Mouse (Mus musculus) gastrocnemius, adult 2 months (tissue): ENCODE data around the gene Cpn1. TPM values are rescaled to one million over a fixed set of nuclear protein-coding genes. Genes with fewer than 3 reads are reported as not detected.

Source experiments
- DNase-seq: peaks from one replicate; pipeline ENCODE4 v3.0.0; 2022
- H3K27ac ChIP-seq: fragments of 200-600 bp; 2 replicates; pipeline ENCODE4 v1.8.1; 2022; ENCODE audit warnings: mild to moderate bottlenecking
- H3K4me3 ChIP-seq: fragments of 200-600 bp; 2 replicates; pipeline ENCODE4 v1.8.1; 2022; ENCODE audit warnings: mild to moderate bottlenecking, moderate library complexity
- CTCF ChIP-seq: fragments of 200-600 bp; IDR thresholded peaks from 2 replicates; pipeline ENCODE4 v1.8.1; 2022; ENCODE audit warnings: antibody characterized with exemption, mild to moderate bottlenecking, moderate library complexity
- intact Hi-C: fragments of 180-260 bp; cut with DNase I; formaldehyde crosslinking; loops from one replicate; pipeline ENCODE4 v1.15.1; 2025
- total RNA-seq, 2 experiments: library from RNA; stranded (reverse); gene quantifications; 2 replicates each; pipeline ENCODE4 v1.2.3; 2021

Cpn1 gene
- total RNA-seq, 2 experiments from 2014 or later: not detected

GRCm38 (mm10) chr19:43926141-43926987 is 60.0 kb downstream of the Cpn1 start:
- DNase-seq: no peak
- intact Hi-C loops: no loop called here
- no peak overlapping the region for H3K4me3 ChIP-seq
- no peak for TF ChIP-seq CTCF
- peak overlapping the region; percentile 60 for H3K27ac ChIP-seq

GRCm38 (mm10) chr19:43924361-43924760 is 62.0 kb downstream of the Cpn1 start:
- Histone ChIP-seq H3K4me3 (no peak overlapping the region), H3K27ac (no peak overlapping the region)
- TF ChIP-seq CTCF: no peak
- intact Hi-C loops: no loop called here
- DNase-seq: no peak

- H3K4me3 ChIP-seq: no peak overlapping the region
- no peak for DNase-seq
- TF ChIP-seq CTCF: peak; percentile 29; the same call in 1 of the 2 replicates
- intact Hi-C loops: no loop called here
- H3K27ac ChIP-seq: no peak overlapping the region
These were observed 63.4 kb downstream of the Cpn1 start for GRCm38 (mm10) chr19:43922963-43923362.

- Histone ChIP-seq H3K27ac (peak overlapping the region; percentile 65), H3K4me3 (peak overlapping the region; percentile 63)
- no peak for TF ChIP-seq CTCF
- DNase-seq: no peak
- intact Hi-C loops: no loop called here
These were observed 64.9 kb downstream of the Cpn1 start for GRCm38 (mm10) chr19:43921410-43921809.

- intact Hi-C loops: no loop called here
- Histone ChIP-seq H3K27ac (peak overlapping the region; percentile 65), H3K4me3 (peak overlapping the region; percentile 63)
- TF ChIP-seq CTCF: no peak
- DNase-seq: peak; percentile 52
These were observed 65.7 kb downstream of the Cpn1 start for GRCm38 (mm10) chr19:43920453-43921300.

- peak overlapping the region; percentile 65 for H3K27ac ChIP-seq
- intact Hi-C loops: no loop called here
- no peak for TF ChIP-seq CTCF
- no peak for DNase-seq
- no peak overlapping the region; the same call in 1 of the 2 replicates for H3K4me3 ChIP-seq
These were observed 66.5 kb downstream of the Cpn1 start for GRCm38 (mm10) chr19:43919841-43920240.

- Histone ChIP-seq H3K4me3 (no peak overlapping the region), H3K27ac (no peak overlapping the region)
- DNase-seq: no peak
- intact Hi-C loops: no loop called here
- no peak for TF ChIP-seq CTCF
These were observed 67.5 kb downstream of the Cpn1 start for GRCm38 (mm10) chr19:43918834-43919233.

- H3K4me3 ChIP-seq: no peak overlapping the region
- DNase-seq: no peak
- H3K27ac ChIP-seq: no peak overlapping the region; the same call in 1 of the 2 replicates
- intact Hi-C loops: no loop called here
- TF ChIP-seq CTCF: no peak
These were observed 68.6 kb downstream of the Cpn1 start for GRCm38 (mm10) chr19:43917763-43918162.

- Histone ChIP-seq H3K4me3 (peak overlapping the region; percentile 36), H3K27ac (peak overlapping the region; percentile 9; the same call in 1 of the 2 replicates)
- TF ChIP-seq CTCF: no peak
- intact Hi-C loops: no loop called here
- DNase-seq: no peak
These were observed 69.0 kb downstream of the Cpn1 start for GRCm38 (mm10) chr19:43917406-43917691.

- peak overlapping the region; percentile 9; the same call in 1 of the 2 replicates for H3K27ac ChIP-seq
- DNase-seq: peak; percentile 49
- TF ChIP-seq CTCF: no peak
- intact Hi-C loops: no loop called here
- peak overlapping the region; percentile 36 for H3K4me3 ChIP-seq
These were observed 69.6 kb downstream of the Cpn1 start for GRCm38 (mm10) chr19:43916586-43917405.

GRCm38 (mm10) chr19:43915431-43915830 is 70.9 kb downstream of the Cpn1 start:
- Histone ChIP-seq H3K4me3 (no peak overlapping the region), H3K27ac (no peak overlapping the region)
- no peak for DNase-seq
- TF ChIP-seq CTCF: no peak
- intact Hi-C loops: no loop called here

- Histone ChIP-seq H3K27ac (no peak overlapping the region), H3K4me3 (no peak overlapping the region)
- TF ChIP-seq CTCF: no peak
- DNase-seq: no peak
- intact Hi-C loops: no loop called here
These were observed 71.4 kb downstream of the Cpn1 start for GRCm38 (mm10) chr19:43914986-43915385.
